Mouse (Mus musculus): Measurements from ENCODE around the gene Dab2ip.

Dab2ip gene

DNA sequence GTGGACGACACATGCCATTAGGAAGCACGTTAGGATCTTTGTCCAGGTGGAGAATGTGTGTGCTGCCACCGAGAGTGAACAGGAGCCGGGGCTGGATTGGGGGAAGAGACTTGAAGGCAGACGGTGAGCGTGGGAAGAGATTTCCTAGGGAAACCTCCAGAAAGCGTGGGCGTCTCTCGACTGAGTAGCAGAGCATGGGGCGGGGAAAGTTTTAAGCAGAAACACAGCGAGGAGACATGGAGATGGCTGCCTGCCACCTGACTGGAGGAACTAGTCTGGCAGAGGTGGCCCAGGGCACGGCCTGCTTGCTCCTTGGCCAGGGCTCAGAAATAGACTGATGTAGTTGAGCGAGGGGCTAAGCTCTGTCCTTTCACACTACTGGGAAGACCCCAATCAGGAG, 82.5 kb downstream of the Dab2ip start:
- in situ Hi-C loops (cut with MseI, MboI): loop anchor here in 1 of 2 experiments (5.0 kb wide), 1 partner anchor 88 kb away; no protein-coding TSS in a partner anchor

DNA sequence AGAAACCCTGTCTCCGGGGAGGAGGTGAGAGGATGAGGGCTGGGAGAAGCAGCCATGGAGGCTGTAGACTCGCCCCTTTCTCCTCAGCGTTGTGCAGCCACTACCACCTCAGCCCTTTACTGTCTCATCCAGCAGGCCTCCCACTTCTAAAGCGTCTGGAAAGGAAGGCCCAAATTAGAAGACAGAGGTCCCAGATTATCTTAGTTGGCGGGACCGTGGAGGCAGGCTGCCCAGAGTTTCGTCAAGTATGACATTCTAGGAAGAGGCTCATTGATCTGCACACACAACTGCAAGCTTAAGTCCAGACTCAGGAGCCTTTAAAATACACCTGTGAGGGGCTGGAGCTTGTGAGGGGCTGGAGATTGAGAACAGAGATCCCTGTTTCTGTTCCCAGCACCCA, 84.2 kb downstream of the Dab2ip start:
- in situ Hi-C loops (cut with MseI, MboI): loop anchor here in 1 of 2 experiments (5.0 kb wide), 1 partner anchor 90 kb away; no protein-coding TSS in a partner anchor

DNA sequence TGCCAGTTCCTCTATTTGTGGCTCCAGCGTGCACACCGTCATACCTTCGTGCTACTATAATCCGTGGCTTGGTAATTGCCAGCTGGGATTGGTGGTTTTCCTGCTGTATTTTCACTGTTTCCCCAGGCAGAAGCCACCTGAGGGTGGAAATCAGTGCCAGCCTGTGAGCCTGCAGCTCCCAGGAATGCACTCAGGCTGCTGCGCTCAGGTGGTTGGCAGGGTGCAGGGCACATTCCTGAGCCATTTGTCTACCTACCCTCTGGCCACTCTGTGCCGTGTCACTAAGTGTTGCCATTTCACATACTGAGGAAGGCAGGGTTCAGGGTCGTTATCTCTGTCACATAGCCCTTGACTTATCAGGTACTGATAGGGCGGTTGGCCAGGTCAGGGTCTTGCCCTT, 88.5 kb downstream of the Dab2ip start:
- in situ Hi-C loops (cut with MseI, MboI): no loop called here

DNA sequence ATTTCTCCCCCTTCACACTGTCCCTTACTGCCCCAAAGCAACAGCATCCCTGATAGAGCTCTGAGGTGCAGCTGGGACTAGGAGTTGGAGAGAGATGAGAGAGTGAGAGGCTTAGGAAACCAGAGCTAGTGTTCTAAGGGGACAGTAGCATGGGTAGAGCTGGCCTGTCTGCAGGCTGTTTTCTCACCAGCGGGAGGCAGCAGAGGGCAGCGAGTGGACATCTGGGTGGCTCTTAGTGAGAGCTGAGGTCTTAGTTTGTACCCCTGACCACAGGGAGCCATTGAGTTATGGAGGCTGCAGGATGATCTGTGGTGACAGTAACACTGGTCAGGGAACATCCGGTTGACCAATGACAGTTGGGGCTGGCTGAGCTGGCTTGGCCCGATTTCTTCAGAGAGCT, 91.6 kb downstream of the Dab2ip start:
- in situ Hi-C loops (cut with MseI, MboI): loop anchor here (5.0 kb wide), 3 partner anchors 68 to 258 kb away; no protein-coding TSS in a partner anchor

DNA sequence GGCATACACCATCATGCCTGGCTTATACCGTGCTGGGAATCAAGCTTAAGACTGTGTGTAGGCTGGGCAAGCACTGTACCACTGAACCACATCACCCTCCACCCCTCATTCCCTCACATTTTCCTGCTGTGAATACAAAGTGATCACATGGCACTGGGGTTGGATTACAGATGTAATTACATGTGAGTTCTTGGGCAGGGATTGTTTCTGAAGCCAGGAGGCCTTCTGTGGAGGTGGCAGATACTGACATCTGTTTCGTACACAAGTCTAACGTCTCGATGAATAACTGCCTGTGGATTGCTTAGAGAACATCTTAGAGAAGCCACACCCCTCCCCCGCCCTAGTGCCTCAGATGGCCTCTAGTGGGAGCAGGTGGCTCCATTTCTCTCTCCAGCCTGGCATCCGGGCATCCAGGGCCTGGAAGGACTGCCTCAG, 93.2 kb downstream of the Dab2ip start:
- in situ Hi-C loops (cut with MseI, MboI): loop anchor here (5.0 kb wide), 3 partner anchors 66 to 256 kb away; no protein-coding TSS in a partner anchor

DNA sequence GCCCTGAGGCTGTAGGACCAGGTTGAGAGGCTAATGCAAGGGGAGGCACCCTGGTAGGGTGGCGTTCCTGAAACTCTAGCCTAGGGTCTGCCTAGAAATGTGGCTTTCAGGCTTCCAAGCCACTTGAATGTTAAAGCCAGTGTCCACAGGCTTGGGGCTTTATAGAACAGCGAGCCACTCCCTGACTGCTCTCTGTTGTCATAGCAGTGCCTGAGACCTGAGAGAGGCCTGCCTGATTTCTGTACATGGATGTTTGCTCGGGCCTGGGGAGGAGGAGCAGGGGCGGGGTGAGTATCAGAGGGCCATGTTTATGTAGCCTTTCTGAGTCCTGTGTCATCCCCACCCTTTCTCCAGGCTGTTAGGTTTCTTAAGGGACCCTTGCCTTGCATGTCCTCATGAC, 94.9 kb downstream of the Dab2ip start:
- in situ Hi-C loops (cut with MseI, MboI): loop anchor here (5.0 kb wide), 3 partner anchors 64 to 254 kb away; no protein-coding TSS in a partner anchor

DNA sequence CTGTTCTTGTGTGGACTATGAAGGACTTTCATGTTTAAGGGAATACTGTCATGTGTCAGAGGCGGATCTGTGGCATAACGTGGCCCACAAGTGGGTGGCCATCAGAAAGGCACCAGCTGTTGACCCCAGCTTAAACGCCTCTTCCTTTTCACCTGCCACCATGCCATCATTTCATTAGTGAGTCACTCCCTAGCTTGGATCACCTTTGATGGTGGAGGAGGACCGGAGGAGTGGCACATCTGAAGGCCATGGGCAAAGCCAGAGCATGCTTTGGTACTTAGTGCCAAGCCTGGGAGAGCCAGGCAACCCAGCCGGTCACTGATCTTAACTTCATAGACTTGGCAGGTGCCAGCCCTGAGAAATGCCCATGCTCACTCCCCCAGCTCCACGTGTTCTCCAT, 96.7 kb downstream of the Dab2ip start:
- in situ Hi-C loops (cut with MseI, MboI): loop anchor here (5.0 kb wide), 3 partner anchors 63 to 253 kb away; no protein-coding TSS in a partner anchor

DNA sequence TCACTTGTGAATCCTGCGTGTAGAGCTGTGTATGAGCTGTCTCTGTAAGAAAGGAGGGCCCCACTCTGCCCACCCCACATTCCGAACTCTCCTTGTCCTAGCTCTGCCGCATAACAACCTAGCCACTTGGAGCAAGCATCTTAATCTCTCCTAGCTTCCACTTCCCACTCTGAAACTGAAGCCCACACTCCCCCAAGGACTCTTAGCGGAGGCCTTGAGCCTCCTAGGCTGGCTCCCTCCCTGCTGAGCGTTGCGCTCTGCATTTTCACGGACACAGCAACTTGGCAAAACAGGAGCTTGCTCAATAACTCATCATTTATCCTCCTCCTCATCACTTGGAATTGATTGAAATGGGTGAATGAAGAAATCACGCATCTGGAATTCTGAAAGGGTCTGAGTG, 97.9 kb downstream of the Dab2ip start:
- in situ Hi-C loops (cut with MseI, MboI): no loop called here

DNA sequence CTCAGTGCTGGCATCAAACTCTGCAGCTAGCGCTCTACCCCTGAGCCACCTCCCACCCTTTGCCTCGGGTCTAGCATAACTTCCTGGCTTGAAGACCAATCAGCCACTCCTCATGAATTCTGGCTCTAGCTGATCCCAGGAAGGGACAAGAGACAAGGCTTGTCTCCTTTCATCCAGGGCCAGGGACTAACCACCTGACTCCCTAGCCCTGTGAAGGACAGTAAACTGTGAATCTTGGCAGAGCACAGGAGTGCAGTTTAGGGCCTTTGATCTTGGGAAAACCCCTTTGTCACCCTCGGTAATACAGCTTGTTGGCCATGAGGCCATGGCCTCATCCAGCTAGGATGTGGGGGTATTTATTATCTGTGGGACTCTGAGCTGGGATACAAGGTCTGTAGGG, 100.2 kb downstream of the Dab2ip start:
- in situ Hi-C loops (cut with MseI, MboI): no loop called here

DNA sequence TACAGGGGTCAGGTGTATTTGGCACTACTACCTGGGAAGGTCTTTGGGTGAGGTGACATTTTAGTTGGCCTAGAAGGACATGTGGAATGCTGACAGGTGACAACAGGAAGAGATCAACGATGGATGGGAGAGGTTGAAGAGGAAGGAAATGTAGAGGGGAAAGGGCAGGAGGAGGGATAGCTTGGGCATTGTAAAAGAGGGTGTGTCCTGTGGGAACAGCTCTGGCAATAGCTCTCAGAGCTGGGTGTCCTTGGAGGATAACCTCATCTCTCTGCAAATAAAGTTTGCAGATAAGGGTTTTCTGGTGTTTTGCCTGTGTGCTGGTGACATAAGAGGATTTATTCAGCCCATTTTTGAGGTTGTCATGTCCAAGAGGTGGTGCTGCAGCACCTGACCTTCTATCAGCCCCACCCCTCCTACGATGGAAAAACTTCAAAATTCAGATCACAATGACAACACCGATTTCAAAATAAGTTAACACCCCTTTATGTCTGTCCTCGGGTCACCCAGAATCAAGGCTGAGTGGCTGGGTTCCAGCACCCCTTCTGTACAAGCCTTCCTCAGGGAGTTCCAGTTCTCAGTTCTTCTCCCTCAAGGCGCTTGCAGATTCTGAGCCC, 101.6 kb downstream of the Dab2ip start:
- in situ Hi-C loops (cut with MseI, MboI): no loop called here

DNA sequence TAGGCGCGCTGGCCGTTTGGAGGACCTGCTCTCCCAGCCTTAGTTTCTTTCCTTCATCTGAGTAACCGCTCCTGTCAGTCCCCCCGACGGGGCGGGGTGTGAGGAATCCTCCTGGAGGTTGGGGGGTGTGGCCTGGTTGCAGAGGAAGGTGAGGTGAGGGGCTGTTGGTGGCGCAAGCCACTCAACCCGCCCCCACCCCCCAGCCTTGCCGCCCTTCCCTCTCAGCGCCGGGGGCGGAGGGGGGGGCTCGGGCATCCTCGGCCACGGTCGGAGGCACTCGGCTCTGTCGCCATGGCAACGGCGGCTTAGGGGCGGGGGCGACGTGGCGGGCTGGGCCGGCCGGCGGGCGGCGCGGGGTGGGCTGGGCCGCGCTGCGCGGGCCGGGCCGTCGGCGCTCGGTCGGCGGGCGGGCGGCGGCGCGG, 102.9 kb downstream of the Dab2ip start:
- in situ Hi-C loops (cut with MseI, MboI): no loop called here

DNA sequence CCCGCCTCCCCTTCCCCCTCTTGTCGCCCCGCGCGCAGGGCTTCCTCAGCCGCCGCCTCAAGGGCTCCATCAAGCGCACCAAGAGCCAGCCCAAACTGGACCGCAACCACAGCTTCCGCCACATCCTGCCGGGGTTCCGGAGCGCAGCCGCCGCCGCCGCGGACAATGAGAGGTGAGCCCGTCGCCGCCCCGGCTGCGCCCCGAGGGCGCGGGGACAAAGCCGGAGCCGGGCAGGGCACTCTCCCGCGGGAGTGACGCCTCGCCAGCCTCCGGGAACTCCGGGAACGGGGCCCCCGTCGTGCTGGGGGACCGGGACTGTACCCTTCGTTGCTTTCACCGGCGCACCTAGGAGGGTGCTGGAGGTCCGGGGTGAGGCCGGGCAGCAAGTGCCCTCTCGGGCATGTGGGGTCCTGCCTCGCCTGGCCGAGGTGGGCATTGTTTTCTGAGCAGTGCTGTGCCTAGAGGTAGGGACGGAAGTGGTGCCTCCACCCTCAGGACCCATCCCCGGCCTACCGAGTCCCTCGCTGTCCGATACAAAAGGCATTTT, 103.5 kb downstream of the Dab2ip start:
- in situ Hi-C loops (cut with MseI, MboI): no loop called here

DNA sequence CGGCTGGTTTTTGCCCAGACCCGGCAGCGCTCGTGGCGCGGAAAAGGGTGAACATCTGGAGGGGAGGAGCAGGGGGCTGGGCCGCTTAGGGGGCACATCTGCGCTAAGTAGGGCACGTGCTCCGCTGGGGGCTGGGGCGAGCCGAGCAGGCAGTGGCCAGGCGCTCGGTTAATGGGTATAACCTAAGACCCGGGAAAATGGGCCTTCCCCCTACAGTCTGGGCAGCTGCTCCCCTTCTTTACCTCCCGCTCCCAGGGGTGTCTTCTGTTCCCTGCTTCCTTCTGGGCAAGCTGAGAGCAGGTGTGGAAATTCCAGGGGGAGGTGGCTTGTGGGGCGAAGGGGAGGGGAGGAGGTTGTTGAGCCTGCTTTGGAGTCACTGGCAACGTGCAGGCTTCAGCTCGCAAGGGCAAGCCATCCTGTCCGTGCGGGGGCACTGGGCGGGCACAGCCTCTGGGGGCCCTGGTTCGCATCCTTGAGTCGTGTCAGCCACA, 104.0 kb downstream of the Dab2ip start:
- in situ Hi-C loops (cut with MseI, MboI): no loop called here

DNA sequence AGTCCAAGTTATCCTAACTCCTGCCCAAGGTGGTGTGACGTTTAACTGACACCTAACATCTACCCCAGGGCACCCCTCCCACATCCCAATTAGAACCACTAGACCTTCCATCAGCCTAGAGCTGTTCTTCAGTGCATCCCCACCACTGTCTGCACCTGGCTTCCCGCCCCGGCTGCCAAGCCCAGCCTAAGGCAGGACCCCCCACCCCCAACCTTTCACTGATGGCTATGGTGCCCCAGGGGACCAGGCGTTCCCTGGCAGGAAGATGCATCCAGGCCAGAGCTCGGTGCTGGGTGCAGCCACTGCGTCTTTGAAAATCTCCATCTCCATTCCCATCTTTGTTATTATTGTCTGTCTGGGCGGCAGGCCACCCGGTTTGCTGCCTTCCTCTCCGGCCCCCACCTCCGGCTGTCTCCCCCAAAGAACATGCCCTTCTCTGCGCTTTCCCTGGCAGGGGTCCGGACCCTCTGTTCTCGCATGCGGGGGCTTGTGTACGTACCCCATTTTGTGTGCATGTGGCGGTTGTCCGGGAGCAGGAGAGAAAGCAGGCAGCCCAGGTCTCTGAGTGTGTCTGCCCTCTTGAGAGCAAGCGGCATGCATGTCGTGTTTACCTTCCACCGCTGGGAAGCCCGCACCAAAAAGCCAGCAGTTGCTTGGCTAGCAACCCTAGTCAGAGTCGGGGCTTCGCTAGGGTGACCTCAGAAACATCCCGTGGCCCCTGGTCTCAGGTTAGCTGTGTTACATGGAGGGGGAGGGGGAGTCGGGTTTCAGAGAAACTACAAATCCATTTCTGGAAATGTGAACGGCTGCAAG, 104.9 kb downstream of the Dab2ip start:
- in situ Hi-C loops (cut with MseI, MboI): no loop called here

DNA sequence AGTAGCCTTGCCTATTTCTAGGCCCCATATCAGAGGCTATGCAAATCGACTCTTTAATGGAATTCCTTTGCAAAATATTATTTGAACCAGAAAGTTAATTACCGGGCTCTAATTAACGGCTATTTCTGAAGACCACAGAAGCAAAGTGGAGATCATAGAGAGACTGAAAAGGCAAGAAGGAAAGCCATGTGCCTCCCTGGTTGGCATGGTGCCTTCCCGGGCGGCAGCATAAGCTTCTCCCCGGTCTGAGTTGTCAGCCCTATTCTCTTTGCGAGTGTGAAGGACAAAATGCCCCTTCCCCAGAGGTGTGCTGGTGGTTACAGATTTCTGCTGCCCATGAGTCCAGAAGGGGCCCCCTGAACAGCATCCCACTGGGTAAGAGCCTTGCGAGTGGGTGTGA, 109.7 kb downstream of the Dab2ip start:
- in situ Hi-C loops (cut with MseI, MboI): no loop called here

DNA sequence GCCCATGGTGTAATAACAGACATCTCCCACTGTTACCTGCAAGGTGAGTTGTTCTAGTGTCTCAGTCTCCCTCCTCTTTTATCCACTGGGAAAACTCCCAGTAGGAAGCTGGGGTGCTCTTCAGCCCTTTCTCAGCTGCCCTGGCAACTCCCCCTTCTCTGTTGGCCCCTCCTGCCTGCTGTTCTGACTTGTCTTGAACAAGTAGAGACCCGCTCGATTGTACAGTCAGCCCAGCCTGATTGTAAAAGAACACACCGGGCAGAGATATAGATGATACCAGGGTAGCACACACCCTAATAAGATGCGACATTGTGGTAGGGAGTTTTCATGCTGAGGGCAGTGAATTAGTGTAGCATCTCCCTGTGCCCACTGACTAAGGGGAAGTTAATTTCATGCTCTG, 111.2 kb downstream of the Dab2ip start:
- in situ Hi-C loops (cut with MseI, MboI): no loop called here

DNA sequence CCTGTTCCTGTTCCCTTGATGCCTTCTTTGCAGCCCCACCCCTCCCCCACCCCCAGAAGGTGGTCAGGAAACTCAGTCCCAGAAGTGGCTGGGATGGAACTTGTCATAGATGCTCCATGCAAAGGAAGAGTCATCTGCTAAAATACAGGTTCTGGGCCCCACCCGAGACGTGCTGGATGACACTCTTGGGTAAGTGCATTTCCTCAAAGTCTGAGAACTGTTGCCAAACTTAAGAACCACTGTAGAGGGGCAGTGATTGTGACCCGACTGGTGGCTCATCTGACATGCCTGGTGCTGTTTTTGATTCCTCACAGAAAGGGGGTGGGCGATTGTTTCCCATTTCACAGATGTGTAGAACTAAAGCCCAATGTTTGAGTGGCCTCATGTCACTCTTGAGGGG, 111.7 kb downstream of the Dab2ip start:
- in situ Hi-C loops (cut with MseI, MboI): no loop called here

DNA sequence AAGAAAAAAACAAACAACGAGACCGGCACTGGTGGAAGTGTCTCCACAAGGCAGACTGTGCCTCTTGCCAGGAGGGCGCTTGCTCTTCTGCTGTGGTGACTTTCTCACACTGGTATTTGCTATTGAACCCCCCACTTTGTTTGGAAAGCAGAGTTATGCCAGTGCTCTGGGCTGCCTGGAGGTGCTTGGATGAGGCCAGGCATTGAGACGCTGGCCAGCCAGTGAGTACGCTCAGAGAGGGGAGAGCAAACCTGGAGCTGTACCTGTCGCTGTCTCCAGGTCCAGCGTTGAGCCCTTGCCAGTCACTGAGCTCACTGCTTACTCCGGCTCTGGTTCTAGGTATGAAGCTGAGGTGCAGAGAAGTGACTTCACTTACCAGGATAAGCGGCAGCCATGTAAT, 112.2 kb downstream of the Dab2ip start:
- in situ Hi-C loops (cut with MseI, MboI): no loop called here

DNA sequence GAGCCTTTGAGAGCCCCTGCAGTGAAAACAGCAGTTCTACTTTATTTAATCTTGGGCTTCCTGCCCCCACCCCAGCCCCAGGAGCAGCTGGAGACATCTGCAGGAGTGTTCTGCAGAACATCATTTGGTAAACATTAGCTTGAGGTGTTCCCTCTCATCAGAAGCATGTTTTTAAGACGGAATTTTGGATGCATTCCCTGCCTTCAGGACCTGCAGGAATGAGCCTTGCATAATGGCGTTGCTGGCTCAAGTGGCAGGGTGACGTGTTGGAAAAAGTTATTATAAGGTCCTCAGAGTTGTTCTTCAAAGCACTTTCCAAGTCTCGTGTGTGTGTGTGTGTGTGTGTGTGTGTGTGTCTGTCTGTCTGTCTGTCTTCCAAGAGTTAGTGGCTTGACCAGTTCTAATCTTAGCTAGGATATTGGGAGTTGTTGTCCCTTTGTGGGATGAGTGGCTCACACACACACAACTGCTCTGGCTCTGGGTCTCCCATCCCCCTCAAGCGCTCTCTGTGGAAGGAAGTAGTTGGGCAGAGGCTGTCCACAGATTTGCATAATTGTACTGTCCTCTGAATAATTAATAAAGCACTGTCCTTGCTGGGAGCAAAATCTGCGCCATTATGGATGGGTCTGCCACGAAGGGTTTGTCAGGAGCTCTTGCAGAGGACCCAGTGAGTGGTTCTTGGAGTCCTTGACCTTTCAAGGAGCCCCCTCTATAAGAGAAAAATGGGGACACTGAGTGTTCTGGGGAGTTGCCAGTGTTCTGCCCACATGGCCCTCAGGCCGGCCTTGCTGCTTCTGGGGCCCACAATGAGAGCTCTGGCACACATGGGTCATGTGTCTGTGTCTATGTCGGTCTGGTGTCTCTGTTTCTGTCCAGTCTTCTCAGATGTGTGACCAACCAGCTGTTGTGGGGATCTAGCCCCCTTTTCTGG, 114.2 kb downstream of the Dab2ip start:
- in situ Hi-C loops (cut with MseI, MboI): no loop called here

DNA sequence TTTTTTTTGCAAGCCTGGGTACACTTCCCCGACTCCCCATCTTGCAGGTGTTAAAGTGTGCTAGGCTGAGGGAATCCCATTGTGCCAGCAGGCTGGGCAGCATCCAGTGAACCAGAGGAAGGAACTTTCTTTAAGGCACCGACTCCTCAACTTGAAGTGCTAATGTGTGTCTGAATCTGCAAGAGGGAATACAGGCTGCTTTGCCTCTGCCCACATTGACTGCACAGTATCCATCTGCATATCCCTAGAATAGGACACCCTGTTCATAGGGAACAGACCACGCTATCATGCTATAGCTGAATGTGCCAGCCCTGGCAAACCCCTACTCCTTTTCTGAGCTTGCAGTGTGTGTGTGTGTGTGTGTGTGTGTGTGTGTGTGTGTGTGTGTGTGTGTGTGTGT, 115.1 kb downstream of the Dab2ip start:
- in situ Hi-C loops (cut with MseI, MboI): no loop called here

DNA sequence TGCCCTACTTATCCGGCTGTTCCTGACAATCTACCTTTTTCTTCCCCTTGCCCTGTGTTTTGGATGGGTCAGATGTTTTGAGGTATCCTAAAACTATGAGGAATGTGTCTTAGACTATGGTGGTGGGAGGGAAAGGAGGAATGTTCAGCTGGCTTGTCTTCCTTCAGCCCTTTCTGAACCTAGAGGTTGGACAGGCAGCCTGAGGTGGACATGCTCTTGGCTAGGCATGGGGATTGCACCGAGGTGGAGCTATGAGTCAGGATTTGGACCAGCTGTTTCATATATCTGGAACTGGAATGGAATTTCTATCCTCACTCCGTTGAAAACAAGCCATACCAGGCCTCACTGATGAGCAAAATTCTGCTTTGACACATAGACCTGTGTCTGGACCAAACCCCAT, 115.9 kb downstream of the Dab2ip start:
- in situ Hi-C loops (cut with MseI, MboI): no loop called here
